Mouse (Mus musculus): ENCODE results near the gene Irak1bp1.

The Irak1bp1 gene

DNA sequence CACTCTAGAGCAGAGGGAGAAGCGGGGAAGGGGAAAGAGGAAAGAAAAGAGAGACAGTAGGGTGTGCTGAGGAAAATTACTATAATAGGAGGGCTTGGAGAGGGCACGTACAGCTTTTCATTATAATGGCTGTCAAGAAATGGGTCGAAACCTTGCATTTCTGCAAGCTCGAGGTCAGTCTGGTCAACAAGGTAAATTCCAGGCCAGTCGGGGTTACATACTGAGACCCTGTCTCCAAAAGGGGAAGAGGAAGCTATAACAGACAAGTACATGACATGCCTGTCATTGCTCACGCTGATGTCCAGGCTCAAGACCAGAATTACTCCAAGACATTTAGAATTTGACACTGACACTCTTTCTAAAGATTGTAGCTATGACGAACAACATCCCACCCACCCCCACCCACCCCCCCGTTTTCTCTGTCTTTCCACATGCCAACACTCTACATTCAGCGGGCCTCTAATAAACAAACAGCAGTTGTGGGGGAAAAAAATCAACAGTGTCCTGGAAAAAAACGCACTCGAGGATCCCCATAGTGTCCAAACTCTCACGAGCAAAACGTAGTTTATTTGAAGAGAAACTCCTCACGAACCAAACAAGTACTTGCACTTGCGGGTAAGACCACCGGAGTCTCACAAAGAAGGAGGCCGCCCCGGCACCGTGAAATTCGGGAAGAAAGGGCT, at the start of gene Irak1bp1:
Gene Irak1bp1 (plus strand): TSS at position 534 of the 683 bp plus-strand sequence.
- DNase-seq (ENCODE audit: low read depth) = no peak

DNA sequence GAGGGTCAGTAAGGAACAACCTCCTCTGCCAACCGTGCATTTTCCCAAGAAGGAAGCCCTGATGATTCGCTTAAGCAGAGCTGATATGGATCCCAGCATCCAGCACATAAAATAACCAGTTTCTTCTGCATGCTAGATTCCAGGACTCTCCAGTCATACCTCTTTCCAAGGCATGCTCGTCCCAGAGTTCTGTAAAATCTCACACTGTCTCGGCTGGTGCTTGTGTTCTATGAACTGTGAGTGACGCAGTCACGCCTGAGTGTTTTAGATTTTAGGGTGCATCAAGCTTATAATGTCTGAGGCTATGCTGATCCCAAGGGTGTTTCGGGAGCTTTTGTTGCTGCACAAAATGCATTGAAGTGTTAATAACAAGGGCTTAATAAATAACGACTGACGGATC, 41.0 kb upstream of the Irak1bp1 start:
- no peak for DNase-seq (ENCODE audit: low read depth)

DNA sequence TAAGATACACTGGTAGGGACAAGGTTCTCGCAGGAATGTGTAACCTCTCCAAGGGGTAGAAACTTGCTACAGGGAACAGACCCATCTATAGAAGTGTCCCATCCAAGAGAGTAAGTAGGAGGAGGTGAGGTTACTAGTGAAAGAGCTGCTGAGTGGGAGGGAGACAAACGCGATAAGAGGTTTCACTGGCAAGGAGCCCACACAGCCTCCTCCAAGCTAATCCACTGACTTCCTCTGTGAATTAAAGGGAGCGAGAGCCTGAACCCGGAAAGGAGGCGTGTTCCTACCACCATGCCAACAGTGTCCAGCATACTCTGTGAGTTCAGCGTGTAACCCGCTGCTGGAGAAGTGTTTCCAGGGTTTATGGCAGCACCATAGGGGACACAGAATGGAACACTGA, 29.0 kb upstream of the Irak1bp1 start:
- no peak for DNase-seq (ENCODE audit: low read depth)

DNA sequence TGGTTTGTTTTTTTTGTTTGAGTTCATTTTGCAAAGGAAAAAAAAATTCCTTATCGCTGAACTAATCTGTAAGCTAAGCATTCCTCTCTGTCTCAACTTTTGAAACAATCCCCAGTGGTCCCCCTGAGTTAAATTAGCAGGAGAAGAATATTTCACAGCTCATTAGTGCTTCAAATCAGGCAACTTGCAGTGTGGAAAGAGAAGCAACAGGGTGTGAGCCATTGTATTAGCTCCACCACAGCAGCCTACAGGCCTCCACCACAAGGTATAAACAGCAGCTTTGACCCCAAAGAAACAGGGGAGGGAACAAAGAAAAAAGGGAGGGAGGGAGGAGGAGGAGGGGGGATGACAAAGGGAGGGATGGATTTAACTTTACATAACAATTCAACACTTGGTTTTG, 22.2 kb upstream of the Irak1bp1 start:
- no peak for DNase-seq (ENCODE audit: low read depth)

DNA sequence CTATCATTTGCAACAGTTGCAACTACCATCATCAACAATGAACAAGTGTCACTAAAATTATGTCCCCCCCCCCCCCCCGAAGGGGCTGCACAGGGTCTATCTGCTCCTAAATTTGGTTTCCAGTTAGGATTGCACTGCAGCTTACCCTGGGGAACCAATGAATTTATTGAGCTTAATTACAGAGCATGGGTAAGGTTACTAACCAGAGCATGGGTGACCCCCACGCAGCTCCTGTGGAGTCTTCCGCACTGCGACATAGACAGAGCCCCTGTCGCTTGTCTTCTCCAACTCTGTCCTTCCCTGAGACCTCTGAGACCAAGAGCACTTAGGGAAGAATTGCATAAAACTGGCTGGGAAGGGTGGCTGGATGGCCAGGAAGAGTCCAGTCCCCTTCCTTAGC, 21.7 kb upstream of the Irak1bp1 start:
- DNase-seq (ENCODE audit: low read depth) = no peak

DNA sequence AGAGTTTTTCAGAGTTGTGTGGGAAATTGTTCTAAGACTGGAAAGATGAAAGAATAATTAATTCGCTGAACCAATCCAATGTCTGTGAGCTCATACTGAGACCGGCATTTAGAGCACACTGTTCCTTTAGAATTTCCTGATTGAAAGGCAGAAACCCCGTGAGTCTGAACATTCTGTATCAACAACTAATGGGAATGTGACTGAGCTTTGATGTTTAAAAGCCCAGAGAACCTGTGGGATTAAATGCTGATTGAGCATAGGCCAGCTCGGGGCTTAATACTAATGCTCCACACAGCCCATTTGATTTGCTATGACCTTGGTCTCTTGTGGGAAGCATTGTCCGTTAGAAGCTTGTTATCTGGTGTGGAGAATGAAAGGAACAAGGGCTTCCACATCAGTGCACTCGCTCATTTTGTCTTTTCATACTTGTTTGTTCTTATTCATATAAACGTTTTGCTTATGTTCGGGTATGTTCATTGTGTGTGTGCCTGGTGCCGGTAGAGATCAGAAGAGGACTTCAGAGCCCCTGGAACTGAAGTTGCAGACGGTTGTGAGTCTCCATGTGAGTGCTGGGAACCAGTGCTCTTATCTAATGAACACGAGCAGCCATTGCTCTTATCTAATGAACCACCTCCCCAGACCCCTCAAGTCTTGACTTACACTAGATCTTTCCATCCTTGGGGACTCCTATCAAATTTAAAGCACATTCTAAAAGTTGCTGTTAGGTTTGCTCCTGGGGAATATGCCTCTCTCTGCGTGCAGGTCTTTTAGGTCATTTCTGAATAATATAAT, 17.0 kb upstream of the Irak1bp1 start:
- no peak for DNase-seq (ENCODE audit: low read depth)

DNA sequence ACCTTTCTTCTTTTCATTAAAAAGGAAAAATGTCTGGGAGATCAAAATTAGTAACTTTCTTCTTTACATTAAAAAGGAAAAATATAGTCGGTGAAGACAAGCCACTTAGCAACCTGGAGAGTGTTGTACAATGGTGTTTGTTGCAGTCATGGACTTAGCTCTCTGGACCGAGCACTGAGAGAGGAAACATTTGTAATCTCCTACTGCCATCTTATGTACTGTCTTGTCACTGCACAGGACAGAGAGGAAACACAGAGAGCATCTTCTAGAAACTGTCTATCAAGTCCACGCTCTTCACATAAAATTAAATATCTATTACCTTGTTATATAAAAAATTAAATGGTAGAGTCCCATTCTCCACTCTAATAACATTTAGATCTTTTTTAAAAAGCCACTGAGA, 14.8 kb upstream of the Irak1bp1 start:
- DNase-seq (ENCODE audit: low read depth) = peak; percentile 37

DNA sequence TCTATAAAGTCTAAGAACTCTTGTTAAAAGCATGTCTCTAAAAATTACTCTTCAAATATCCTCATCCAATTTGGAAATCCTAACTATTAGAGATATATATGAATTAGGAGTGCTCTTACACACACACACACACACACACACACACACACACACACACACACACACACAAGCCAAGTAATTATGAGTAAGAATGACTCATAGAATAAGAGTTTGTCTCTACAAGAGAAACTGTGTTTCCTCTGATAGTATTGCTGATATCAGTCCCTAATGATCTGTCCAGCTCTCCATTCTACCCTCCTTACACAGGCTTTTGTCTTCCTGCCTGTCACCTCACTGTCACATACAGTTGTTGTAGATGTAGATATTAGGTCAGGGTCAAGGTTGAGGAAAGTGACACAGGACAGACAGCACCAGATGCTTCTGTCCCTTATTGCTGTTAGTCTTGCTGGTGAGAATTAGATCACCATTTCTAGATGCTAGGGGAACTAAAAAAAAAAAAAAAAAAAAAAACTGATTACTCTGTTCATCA, 14.0 kb upstream of the Irak1bp1 start:
- DNase-seq (ENCODE audit: low read depth) = peak; percentile 60

DNA sequence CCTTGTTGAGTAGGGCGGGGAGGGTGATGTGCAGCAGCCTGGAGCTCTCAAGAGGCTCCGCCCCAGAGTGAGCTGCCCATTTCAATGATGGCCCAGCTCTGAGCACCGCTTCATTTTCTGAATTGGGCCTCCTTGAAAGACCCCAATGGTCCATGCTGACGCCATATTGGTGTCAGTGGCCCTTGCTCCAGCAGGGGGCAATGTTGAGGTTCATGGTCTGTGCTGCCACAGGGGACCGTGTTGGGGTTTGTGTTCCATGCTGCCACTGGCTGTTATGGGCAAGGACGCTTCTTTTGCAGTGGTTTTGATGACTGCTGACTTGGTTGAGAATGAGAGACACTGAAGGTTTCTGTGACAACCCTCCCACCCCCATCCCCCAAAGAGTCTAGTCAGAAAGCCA, 2.9 kb upstream of the Irak1bp1 start:
- no peak for DNase-seq (ENCODE audit: low read depth)

DNA sequence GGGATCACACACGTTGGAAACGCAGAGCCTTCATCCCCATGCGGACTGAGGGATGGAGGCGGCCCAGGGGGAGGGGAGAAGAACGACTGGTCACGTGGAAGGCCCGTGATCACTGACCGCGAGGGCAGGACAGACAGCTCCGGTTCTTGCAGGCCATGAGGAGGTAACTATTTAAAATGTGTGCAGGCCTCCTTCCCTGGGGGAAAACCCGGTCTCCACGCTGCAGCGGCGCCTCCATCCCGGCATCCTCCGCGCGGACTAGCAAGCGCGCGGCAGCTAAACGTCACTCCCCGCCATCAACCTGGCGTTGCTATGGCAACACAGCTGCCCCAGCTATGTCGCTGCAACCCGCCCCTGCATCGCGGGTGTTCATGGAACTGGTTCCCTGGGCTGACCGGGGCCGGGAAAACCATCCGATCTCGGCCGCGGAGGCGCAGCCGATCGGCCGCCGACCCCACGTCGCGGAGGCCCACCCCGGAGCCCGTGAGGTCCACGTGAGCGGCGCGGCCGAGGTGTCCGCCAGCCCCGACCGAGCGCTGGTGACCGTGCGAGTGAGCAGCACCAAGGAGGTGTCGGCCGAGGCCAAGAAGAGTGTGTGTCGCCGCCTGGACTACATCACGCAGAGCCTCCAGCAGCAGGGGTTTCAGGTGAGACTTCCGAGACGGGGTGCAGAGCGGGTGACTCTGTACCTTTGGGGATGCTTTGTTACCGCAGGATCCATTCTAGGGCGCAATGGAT, 522 bp downstream of the Irak1bp1 start:
- no peak for DNase-seq (ENCODE audit: low read depth)

DNA sequence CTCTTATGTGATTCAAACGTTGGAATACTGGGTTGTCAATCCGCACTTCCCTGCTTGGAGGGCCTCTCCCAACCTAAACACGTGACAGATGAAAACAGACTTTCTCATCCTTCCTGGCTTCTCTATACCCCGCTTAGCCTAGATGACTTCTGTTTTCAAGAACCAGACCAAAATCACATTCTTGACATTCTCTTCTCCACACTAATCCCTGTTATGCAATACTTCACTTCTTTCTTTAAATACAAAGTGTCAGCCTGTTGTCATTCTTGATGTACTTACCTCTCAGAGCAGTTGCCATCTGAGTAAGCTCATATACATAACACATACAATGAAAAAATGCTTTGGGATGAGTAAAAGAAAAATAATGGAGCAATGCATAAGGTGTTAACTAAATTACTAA, 2.6 kb downstream of the Irak1bp1 start:
- no peak for DNase-seq (ENCODE audit: low read depth)

DNA sequence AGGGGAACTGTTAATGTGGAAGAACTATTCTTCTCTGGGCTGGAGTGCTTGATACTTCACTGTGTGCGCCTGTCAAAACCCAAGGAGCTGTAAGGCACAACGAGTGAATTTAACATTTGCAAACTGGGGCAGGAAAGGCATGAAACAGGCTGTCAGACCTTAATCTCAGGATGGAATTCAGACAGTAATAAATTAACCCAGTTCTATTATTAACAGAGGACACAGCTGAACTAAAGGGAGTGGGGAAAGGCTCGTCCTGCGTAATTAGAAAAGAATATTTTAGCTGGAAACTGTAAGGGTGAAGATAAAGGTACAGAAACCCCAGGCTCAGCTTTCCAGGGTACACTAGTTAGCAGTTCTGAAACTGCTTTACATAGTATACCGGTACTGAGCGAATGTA, 6.6 kb downstream of the Irak1bp1 start:
- no peak for DNase-seq (ENCODE audit: low read depth)

DNA sequence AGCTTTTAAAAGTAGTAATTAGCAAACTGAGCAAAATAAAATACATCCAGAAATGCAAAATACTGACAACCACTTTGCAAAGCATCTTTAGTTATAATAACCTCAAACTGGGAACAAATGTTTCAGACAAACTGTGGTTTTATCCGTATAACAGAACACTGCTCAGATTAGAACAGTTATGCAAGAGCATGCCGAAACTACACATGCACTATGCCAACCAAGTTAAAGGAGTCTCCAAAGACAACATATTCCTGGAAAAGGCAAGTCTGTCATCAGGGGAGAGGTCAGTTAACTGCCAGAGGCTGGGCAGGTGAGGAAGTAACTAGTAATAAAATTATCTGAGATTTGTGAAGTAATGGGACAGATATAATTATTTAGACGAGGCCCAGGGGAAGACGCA, 13.3 kb downstream of the Irak1bp1 start:
- DNase-seq (ENCODE audit: low read depth) = no peak

DNA sequence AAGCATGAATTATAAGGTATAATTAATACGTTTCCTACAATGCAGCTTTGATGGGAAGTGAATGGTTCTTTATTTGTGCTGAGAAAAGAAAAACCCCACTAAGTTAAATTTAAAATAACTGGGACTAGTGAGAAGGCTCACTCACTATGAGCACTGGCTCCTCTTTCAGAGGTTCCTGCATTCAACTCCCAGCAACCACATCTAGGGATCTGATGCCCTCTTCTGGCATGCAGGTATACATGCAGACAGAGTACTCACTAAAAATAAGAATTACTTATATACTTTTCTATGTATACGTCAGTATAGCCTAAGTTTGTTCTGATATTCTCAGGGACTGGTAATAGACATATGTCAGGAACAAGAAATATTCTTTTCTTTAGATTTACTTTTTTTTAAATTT, 24.7 kb downstream of the Irak1bp1 start:
- DNase-seq (ENCODE audit: low read depth) = peak; percentile 64

DNA sequence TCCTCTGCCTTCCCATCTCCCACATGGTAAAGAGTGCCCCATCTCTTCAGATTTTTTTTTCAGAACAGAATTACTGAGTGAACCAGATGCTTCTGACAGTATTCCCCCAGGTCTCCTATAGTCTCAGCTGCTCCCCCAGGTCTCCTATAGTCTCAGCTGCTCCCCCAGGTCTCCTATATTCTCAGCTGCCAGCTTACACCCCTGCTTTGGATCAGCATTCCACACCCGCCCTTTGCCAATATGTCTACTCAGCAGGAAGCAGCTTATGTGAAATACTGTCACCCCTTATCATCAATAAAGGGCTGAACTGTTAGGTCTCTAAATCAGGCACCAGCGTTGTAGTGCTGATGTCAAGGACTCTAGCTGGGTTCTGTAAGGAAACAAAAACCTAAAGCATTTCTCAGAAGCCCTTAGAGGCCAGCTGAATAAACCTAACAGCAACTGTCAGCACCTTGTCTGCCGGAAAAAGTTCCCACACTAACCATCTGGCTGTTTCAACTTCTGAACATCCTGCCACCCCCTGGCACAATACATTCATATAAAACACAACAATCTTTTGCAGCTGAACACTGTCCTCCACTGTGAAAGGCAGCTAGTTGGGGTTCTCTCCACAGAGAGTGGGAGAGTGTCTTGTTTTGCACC, 25.8 kb downstream of the Irak1bp1 start:
- no peak for DNase-seq (ENCODE audit: low read depth)

DNA sequence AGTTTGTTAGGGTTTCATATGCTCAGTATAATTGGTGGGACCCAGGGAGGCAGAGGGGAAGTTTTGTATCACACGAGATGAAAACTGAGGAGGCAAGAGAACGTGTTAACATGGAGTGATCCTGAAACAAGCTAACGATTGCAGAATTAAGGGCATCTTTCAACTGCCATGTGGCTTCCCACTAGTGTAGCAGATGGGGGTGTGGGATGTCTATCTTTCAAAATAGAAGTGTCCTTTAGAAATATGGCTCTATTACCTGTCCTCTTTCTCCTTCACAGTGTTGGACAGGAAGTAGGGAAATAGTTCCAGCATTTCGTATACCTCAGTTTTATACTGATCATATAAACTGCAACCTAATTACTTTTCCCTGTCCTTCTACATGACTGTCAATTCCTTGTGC, 26.9 kb downstream of the Irak1bp1 start:
- no peak for DNase-seq (ENCODE audit: low read depth)

DNA sequence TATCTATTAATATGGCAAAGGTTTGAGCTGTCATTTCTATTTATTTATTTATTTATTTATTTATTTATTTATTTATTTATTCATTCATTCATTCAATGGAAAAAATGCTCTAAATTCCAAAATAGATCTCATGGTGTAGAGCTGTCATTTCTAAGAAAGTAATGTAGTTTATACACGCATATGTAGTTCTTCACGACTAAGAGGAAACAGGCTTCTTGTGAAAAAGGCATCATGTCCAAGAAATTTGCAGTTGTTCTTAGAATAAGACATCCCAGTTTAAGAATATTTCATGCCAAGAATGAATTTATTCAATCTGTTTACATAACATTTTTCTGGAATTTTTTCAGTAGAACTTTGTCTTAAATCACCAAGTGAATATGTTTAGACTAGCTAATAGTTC, 31.5 kb downstream of the Irak1bp1 start:
- DNase-seq (ENCODE audit: low read depth) = no peak

DNA sequence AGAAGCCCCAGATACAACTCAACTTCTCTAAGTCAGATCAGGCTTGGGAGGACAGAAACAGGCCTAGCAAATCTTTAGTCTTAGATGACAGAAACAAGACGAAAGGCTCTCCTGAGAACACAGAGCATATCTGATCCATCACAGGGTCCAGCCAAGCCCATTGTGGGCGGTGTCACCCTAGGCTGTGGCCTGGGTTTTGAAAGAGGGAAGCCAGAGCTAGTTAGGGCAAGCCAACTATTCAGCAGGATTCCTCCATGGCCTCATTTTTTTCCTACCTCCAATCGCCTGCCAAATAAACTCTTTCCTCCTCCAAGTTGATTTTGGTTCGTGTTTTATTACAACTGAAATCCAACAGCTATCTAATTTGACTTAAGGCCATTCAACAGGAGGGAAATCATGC, 32.0 kb downstream of the Irak1bp1 start:
- DNase-seq (ENCODE audit: low read depth) = no peak

DNA sequence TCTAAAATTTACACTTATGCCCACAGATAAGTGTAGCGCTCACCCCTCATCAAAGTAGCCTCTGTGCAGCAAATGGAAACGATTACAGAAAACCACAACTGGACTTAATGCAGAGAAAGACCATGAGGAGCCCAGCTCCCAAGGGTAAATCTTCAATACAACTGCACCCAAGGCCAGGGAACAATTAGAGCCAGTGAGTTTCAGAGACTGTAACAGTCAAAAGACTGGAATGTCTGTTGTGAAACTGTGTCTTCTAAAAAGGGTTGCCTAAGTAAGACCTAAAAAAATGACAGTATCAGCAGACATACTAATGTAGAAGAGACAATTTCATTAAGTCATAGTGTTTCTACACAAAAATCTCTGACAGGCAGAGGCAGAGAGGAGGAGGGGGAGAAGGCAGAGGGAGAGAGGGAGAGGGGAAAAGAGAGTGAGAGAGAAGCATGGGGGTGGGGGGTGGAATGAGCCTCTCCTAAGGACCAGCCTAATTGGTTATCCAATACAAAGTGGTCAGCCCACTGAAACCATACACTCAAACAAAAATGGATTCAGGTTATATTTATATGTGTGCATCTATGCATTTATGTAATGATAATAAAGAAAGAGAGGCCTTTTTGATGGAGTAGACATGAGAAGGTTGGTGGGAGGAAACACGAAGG, 32.6 kb downstream of the Irak1bp1 start:
- no peak for DNase-seq (ENCODE audit: low read depth)

DNA sequence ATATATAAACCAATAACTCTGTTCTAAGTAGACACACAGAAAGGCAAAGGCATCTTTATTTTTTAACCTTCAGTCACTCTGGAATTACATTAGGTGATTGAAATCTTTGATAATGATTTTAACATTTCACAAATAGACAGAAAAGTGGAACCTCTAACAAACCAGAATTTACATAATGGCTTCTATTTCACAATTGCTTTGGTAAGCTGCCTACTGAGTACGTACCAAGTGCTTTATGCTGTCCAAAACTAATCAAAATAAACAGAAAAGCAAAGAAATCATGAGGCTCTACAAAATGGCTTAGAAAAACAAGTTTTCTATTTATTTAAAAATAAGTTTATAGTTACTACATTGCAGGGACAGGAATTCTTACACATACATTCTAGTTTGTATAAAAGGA, 36.8 kb downstream of the Irak1bp1 start:
- no peak for DNase-seq (ENCODE audit: low read depth)

DNA sequence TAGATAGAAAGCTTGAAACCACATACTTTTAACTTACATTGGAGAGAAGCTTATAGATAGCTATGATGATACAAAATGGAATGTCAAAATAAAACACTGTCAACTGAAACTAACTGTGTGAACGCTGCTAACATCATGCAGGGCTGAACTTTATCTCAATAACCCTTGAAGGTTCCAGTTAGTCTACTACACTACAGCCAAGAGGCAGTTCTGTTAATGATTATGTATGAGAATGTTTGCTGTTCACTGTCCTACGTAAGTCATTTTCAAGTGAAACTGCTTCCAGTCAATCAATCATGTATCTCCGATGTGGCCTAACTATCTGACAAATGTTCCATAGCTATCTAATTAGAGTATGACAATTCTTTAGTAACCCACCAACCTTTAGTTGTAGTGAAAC, 38.4 kb downstream of the Irak1bp1 start:
- DNase-seq (ENCODE audit: low read depth) = no peak

DNA sequence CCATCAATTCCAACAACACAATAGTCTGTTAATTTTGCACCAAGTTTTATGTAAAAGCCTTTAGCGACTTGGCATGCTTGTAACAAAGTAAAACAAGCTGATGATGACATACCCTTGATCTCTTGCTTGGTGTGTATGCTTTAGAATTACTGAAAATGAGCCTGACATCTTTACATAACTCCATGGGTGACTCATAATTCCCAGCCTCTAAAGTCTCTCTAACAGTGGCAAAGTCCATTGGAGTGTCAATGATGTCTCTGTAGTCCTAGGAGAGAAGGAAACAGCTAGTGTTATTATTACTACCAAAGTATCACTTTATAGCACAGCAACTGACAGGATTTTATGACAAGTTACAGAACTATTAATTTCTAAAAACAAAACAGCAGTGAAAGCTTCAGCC, 47.7 kb downstream of the Irak1bp1 start:
- peak; percentile 45 for DNase-seq (ENCODE audit: low read depth)

All from 416B (cell line).